Mouse (Mus musculus) forebrain, embryonic 16.5 days (tissue): ENCODE data around the gene Rpgrip1l. TPM values are rescaled to one million over a fixed set of nuclear protein-coding genes. Genes with fewer than 3 reads are reported as not detected.

Experiments used
- ATAC-seq: fragments of 200-750 bp; cut with Nextera tagmentation; 2 replicates; pipeline ENCODE4 v1.8.0; 2017; ENCODE audit warnings: mild to moderate bottlenecking, moderate library complexity
- H3K27ac ChIP-seq: fragments of 300-500 bp; sonication (generic); 2 replicates; pipeline ENCODE4 v1.5.1; 2014; ENCODE audit warnings: low read length, control low read depth
- H3K27me3 ChIP-seq: fragments of 300-500 bp; sonication (generic); replicated peaks from 2 replicates; pipeline ENCODE4 v1.6.1; 2014; ENCODE audit warnings: low read length; ENCODE audit not compliant: control insufficient read depth, insufficient read depth
- H3K36me3 ChIP-seq: fragments of 300-500 bp; sonication (generic); 2 replicates; pipeline ENCODE4 v1.6.1; 2014; ENCODE audit not compliant: control insufficient read depth, insufficient read depth
- H3K4me1 ChIP-seq: fragments of 300-500 bp; sonication (generic); replicated peaks from 2 replicates; pipeline ENCODE4 v1.6.1; 2014; ENCODE audit warnings: low read length; ENCODE audit not compliant: control insufficient read depth, insufficient read depth
- H3K4me2 ChIP-seq: fragments of 300-500 bp; sonication (generic); 2 replicates; pipeline ENCODE4 v1.6.1; 2014; ENCODE audit warnings: mild to moderate bottlenecking, low read length, control low read depth
- H3K4me3 ChIP-seq: fragments of 300-500 bp; sonication (generic); replicated peaks from 2 replicates; pipeline ENCODE4 v1.5.1; 2014; ENCODE audit warnings: mild to moderate bottlenecking, low read length, control low read depth
- H3K9ac ChIP-seq: fragments of 300-500 bp; sonication (generic); replicated peaks from 2 replicates; pipeline ENCODE4 v1.6.1; 2014; ENCODE audit warnings: low read depth, low read length, control low read depth
- H3K9me3 ChIP-seq: fragments of 300-500 bp; sonication (generic); 2 replicates; pipeline ENCODE4 v1.6.1; 2016; ENCODE audit warnings: low read length; ENCODE audit not compliant: control insufficient read depth
- WGBS: fragments of 180-500 bp; shearing (Covaris S2); extraction: QIAGEN DNeasy Blood & Tissue Kit; methylation state at CpG from one replicate; pipeline ENCODE4 v1.1.7; 2014; 5-methylcytosine and 5-hydroxymethylcytosine counted together
- polyA plus RNA-seq: library from polyadenylated mRNA; unstranded; fragments of >200 nt; fragmentation: Nextera tagmentation; extraction: Ambion mirVana; gene quantifications from 2 replicates; pipeline ENCODE4 v1.2.1, GENCODE M21; 2015

The Rpgrip1l gene
- polyA plus RNA-seq, 1 experiment from 2014 or later = 13.7 TPM

DNA sequence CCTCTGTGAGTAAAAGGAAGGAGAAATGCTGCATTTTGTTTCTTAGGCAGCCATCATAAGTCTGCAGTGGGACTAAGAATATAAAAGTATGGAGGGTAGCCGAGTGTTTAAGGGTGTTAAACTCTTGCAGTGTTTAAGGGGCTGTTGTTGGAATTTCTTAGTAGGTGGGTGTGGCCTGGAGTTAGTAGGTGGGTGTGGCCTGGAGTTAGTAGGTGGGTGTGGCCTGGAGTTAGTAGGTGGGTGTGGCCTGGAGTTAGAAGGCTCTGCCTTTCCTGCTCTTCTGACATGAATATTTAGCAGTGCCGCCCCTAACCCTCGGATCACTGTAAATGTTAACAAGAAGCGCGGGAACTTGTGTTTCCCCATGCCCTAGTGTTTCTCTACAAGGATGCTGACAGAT lies 40.0 kb upstream of the Rpgrip1l start:
- no peaks in the 10 kb centered on the region for H3K9me3 ChIP-seq
- no peak overlapping the region for H3K4me3 ChIP-seq
- H3K4me1 ChIP-seq = peaks cover 27% of the 10 kb centered on the region
- H3K9ac ChIP-seq = no peak overlapping the region
- H3K36me3 ChIP-seq = no peaks in the 10 kb centered on the region
- H3K27me3 ChIP-seq = no peaks in the 10 kb centered on the region
- 82% methylated on average over 5 of the region's 5 CpGs for WGBS
- ATAC-seq = no peak
- no peak overlapping the region for H3K27ac ChIP-seq
- no peak overlapping the region for H3K4me2 ChIP-seq

GRCm38 (mm10) chr8:91352598-91352997 lies 39.5 kb upstream of the Rpgrip1l start:
- no peak overlapping the region for H3K27ac ChIP-seq
- no peak overlapping the region for H3K4me2 ChIP-seq
- no peak overlapping the region for H3K9ac ChIP-seq
- H3K36me3 ChIP-seq = no peaks in the 10 kb centered on the region
- H3K4me1 ChIP-seq = peaks cover 27% of the 10 kb centered on the region
- no peak for ATAC-seq
- no peaks in the 10 kb centered on the region for H3K27me3 ChIP-seq
- H3K9me3 ChIP-seq = no peaks in the 10 kb centered on the region
- WGBS = 96% methylated on average over 3 of the region's 3 CpGs
- H3K4me3 ChIP-seq = no peak overlapping the region

GRCm38 (mm10) chr8:91350628-91351027 lies 37.6 kb upstream of the Rpgrip1l start:
- peaks cover 18% of the 10 kb centered on the region for H3K4me1 ChIP-seq
- 65% methylated on average over 7 of the region's 7 CpGs for WGBS
- H3K9ac ChIP-seq = no peak overlapping the region
- no peak overlapping the region for H3K27ac ChIP-seq
- no peaks in the 10 kb centered on the region for H3K9me3 ChIP-seq
- no peaks in the 10 kb centered on the region for H3K36me3 ChIP-seq
- H3K4me2 ChIP-seq = no peak overlapping the region
- H3K27me3 ChIP-seq = no peaks in the 10 kb centered on the region
- no peak overlapping the region for H3K4me3 ChIP-seq
- no peak for ATAC-seq

- no peak overlapping the region for H3K4me2 ChIP-seq
- no peak for ATAC-seq
- no peaks in the 10 kb centered on the region for H3K27me3 ChIP-seq
- no peak overlapping the region for H3K9ac ChIP-seq
- H3K27ac ChIP-seq = no peak overlapping the region
- 94% methylated on average over 7 of the region's 7 CpGs for WGBS
- H3K9me3 ChIP-seq = no peaks in the 10 kb centered on the region
- H3K4me3 ChIP-seq = no peak overlapping the region
- H3K4me1 ChIP-seq = peaks cover 10% of the 10 kb centered on the region
- no peaks in the 10 kb centered on the region for H3K36me3 ChIP-seq
These were observed 36.8 kb upstream of the Rpgrip1l start for GRCm38 (mm10) chr8:91349816-91350215.

DNA sequence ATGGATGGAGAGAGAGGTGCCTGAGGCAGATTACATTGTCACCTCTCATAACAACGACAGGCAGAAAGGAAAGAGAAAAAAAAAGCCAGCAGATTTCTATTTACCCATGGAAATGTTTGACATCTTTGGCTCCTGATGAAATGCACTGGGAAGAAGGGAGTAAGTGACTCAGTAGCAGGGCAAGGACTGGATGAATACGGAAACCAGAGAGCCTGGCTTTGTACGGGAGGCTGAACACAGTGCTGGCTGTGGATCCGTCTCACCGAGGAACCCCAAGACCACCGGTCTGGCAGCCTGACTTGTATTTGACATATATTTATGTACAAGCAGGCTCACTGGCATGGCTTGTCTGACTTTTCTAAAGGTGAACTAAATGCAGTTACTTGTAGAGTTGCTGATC lies 34.5 kb upstream of the Rpgrip1l start:
- WGBS = 77% methylated on average over 6 of the region's 6 CpGs
- H3K4me3 ChIP-seq = no peak overlapping the region
- no peak overlapping the region for H3K27ac ChIP-seq

GRCm38 (mm10) chr8:91347146-91347545 lies 34.1 kb upstream of the Rpgrip1l start:
- no peak for ATAC-seq
- H3K27ac ChIP-seq = no peak overlapping the region

More for the DNA sequence above, 34.5 kb upstream of the Rpgrip1l start:
- Histone ChIP-seq H3K27me3 (no peaks in the 10 kb centered on the region), H3K4me2 (no peak overlapping the region), H3K9ac (no peak overlapping the region), H3K36me3 (no peaks in the 10 kb centered on the region), H3K4me1 (peaks cover 7% of the 10 kb centered on the region), H3K9me3 (no peaks in the 10 kb centered on the region)
- no peak for ATAC-seq

DNA sequence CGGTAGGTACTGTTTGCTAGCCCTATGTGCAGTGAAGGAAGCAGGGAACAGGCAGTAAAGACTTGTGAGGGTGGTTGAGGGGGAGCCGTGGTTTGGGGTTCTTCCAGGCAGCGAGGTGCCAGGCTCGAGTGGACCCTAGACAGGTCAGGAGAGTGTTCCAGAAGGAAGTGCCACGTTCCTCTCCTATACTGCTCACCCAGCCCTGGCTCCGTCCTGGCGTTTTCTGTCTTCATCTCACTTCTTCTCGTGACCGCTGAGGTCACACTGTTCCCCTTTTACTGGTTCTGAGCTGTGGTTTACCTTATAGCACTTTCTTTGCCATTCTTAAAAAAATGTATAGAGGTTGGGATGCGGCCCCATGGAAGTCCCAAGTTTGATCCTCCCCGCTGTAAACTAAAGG lies 31.6 kb upstream of the Rpgrip1l start:
- Histone ChIP-seq H3K9ac (no peak overlapping the region), H3K4me1 (0 out of 2 replicates have a peak, but pooled peaks cover 2% of the 10 kb centered on the region), H3K9me3 (no peaks in the 10 kb centered on the region), H3K4me3 (no peak overlapping the region), H3K27ac (no peak overlapping the region), H3K4me2 (no peak overlapping the region), H3K27me3 (no peaks in the 10 kb centered on the region), H3K36me3 (no peaks in the 10 kb centered on the region)
- no peak for ATAC-seq
- 92% methylated on average over 11 of the region's 11 CpGs for WGBS

More at GRCm38 (mm10) chr8:91347146-91347545, 34.1 kb upstream of the Rpgrip1l start:
- H3K9ac ChIP-seq = no peak overlapping the region
- no peak overlapping the region for H3K4me3 ChIP-seq
- H3K36me3 ChIP-seq = no peaks in the 10 kb centered on the region
- WGBS = 90% methylated on average over 10 of the region's 10 CpGs
- H3K4me1 ChIP-seq = peaks cover 7% of the 10 kb centered on the region
- H3K9me3 ChIP-seq = no peaks in the 10 kb centered on the region
- no peak overlapping the region for H3K4me2 ChIP-seq
- no peaks in the 10 kb centered on the region for H3K27me3 ChIP-seq

DNA sequence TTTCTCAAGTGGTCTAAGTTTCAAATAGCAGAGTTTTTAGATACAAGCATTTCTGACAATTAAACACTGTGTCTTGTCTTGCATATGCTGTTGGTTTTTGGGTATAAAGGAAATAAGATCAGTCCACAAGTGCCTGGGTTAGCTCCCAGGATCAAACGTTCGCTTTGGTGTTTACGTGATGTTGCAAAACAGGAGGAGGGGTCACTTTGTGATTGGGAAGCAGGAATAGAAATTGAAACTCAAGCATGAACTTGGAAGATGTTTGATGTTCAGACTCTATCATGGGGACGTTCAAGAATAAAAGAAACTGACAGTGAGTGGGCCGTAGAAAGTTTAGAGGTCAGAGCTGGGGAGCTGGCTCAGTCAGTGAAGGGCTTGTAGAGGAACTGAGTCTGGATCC lies 29.7 kb upstream of the Rpgrip1l start:
- H3K27ac ChIP-seq = no peak overlapping the region
- H3K4me1 ChIP-seq = 0 out of 2 replicates have a peak, but pooled peaks cover 2% of the 10 kb centered on the region
- 85% methylated on average over 5 of the region's 5 CpGs for WGBS
- no peaks in the 10 kb centered on the region for H3K27me3 ChIP-seq
- no peak overlapping the region for H3K4me2 ChIP-seq
- no peaks in the 10 kb centered on the region for H3K9me3 ChIP-seq
- no peak overlapping the region for H3K4me3 ChIP-seq
- no peak overlapping the region for H3K9ac ChIP-seq
- ATAC-seq = no peak
- H3K36me3 ChIP-seq = no peaks in the 10 kb centered on the region

DNA sequence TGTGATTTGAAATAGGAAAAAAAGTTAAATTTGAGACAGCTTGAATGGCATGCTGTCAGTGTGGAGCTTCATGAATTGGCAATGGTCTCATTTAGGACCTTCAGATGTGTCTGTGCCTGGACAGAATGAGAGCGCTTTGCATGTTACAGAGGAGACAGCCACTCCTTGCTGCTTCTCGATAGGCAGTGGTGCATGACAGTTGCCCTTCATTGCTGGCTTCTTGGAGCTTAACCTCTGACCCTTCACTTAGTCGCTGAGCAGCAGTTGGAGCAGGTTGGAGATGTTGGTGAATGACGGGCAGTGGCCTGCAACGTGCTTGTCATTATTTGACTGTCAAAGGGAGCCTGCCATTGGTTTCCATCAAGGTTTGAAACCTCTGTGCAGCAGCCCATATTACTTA lies 29.1 kb upstream of the Rpgrip1l start:
- no peak overlapping the region for H3K27ac ChIP-seq
- H3K4me3 ChIP-seq = no peak overlapping the region
- no peaks in the 10 kb centered on the region for H3K36me3 ChIP-seq
- H3K4me2 ChIP-seq = no peak overlapping the region
- ATAC-seq = no peak
- H3K27me3 ChIP-seq = no peaks in the 10 kb centered on the region
- H3K9me3 ChIP-seq = no peaks in the 10 kb centered on the region
- 28% methylated on average over 5 of the region's 5 CpGs for WGBS
- H3K9ac ChIP-seq = no peak overlapping the region
- H3K4me1 ChIP-seq = no peaks in the 10 kb centered on the region

- H3K27ac ChIP-seq = no peak overlapping the region
- no peaks in the 10 kb centered on the region for H3K36me3 ChIP-seq
- no peak overlapping the region for H3K9ac ChIP-seq
- H3K4me1 ChIP-seq = no peaks in the 10 kb centered on the region
- H3K4me3 ChIP-seq = no peak overlapping the region
- H3K9me3 ChIP-seq = 0 out of 2 replicates have a peak, but pooled peaks cover 3% of the 10 kb centered on the region
- ATAC-seq = no peak
- no peaks in the 10 kb centered on the region for H3K27me3 ChIP-seq
- 68% methylated on average over 1 of the region's 1 CpGs for whole genome bisulfite sequencing
- no peak overlapping the region for H3K4me2 ChIP-seq
These were observed 27.7 kb upstream of the Rpgrip1l start for GRCm38 (mm10) chr8:91340746-91341145.
